Mouse (Mus musculus): ENCODE measurements around the gene Nr1h5.
A peak's percentile ranks its signal among the peaks of the same experiment; 100 is the strongest.

The Nr1h5 gene

GRCm38 (mm10) chr3:102964033-102964432 is at the start of gene Nr1h5:
Gene Nr1h5, minus strand, starts transcription at chr3:102964133.
- DNase-seq: no peak

GRCm38 (mm10) chr3:103001595-103001994 is 37.7 kb upstream of the Nr1h5 start:
- no peak for DNase-seq

- DNase-seq: no peak
Observed at GRCm38 (mm10) chr3:102997591-102997990, 33.7 kb upstream of the Nr1h5 start.

GRCm38 (mm10) chr3:102997036-102997435 is 33.1 kb upstream of the Nr1h5 start:
- DNase-seq: no peak

- peak; percentile 93 for DNase-seq
Observed at GRCm38 (mm10) chr3:102995605-102996321, 31.8 kb upstream of the Nr1h5 start, which contains the start of gene Sike1. Gene Sike1, plus strand, starts transcription at chr3:102995708.

DNA sequence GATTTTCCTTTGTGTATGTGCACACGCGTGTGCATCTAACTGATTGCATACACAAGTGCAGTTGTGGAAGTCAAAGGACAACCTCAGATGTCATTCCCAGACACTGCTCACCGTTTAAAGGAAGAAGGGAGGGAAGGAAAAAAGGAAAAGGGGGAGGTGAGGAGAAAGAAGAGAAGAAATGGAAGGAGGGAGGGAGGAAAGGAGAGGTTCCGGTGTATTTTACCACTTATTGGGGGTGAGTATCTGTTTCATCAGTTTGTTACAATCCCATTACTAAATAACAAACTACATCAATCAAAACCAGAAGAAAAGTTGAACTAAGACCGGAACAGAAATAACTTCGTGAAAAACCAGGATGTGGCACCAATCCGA is 31.3 kb upstream of the Nr1h5 start:
- no peak for DNase-seq

GRCm38 (mm10) chr3:102992936-102993335 is 29.0 kb upstream of the Nr1h5 start:
- no peak for DNase-seq

DNA sequence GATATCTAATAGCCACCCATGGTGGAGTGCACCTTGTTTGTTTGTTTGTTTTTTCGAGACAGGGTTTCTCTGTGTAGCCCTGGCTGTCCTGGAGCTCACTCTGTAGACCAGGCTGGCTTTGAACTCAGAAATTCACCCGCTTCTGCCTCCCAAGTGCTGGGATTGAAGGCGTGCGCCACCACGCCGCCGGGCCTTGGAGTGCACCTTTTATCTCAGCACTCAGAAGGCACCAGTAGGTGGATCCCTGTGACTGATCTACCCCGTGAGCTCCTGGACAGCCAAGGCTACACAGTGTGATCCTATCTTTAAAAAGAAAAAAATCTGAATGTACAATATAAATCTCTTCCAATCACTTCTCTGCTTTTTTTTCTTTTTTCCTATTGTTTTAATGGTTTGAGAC is 27.1 kb upstream of the Nr1h5 start:
- no peak for DNase-seq

DNA sequence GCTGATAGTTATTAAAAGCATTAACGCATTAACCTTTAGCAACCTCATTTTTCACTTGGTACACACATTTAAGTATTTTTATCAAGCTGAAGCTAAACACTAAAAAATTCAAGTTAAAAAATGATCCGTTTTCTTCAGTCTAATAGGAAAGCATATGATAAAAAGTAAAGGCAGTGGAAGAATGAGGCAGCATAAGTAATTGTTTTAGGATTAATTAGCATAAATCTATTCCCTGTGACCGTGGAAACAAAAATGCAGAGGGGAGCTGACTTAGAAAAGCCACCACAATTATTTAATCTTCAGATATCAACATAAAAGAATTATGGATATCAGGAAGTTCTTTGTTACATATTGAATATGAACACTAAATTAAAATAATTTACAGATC is 16.4 kb upstream of the Nr1h5 start:
- DNase-seq: no peak

- peak; percentile 82 for DNase-seq
Observed at GRCm38 (mm10) chr3:102979550-102980348, 15.8 kb upstream of the Nr1h5 start.

DNA sequence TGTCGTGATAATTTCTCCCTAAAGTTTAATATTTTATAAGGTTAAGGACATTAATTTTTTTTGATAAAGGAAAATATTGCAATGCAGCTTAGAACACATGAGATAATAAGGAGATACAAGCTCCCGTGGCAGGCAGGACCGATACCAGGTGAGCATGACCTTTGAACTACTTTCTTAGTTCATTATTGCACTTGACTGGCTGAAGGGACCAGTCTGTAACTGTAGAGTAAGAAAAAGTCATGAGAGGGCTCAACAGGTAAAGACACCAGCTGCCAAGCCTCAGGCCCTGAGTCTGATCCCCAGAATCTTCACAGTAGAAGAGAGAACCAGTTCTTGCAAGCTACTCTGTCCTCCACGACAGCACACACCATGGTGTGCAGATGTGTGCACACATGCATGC is 13.0 kb upstream of the Nr1h5 start:
- no peak for DNase-seq

GRCm38 (mm10) chr3:102970508-102970907 is 6.6 kb upstream of the Nr1h5 start:
- DNase-seq: no peak

DNA sequence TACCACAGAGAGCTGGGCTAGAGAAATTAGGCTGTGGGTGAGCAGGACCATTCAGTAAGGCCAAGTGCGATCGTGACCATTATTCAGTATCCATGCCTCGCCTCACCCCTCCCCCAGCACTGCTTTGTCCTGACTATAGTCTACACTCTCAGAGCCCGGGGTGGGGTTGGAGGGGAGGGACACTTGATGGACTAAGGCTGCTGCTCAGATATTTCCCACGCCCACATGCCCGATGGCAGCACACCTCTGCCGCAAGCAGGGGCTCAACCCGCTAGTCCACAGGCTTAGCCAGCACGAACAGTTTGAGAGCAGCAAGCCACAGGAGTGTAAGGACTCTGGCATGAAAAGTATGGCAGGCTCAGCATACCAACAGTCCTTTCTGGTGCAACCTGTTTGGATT is 6.1 kb upstream of the Nr1h5 start:
- no peak for DNase-seq

DNA sequence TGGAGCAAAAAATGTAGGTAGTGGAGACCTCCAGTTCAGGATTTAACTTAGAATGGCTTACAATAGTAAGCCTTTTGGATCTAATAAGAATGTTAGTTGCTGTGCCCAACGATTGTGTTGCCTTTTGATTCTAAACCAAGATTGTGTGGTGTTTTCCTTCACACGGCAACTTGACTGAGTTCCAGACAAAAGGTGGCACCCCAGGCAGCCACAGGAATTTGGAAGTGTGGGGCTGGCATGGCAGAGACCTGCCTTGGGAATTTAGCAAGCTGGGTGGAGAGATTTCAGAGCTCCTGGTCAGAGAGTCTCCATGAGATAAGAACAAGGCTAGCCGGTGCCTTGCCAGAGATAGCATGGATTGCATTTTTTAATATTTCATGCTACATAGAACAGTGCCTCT is 8.3 kb downstream of the Nr1h5 start:
- no peak for DNase-seq

DNA sequence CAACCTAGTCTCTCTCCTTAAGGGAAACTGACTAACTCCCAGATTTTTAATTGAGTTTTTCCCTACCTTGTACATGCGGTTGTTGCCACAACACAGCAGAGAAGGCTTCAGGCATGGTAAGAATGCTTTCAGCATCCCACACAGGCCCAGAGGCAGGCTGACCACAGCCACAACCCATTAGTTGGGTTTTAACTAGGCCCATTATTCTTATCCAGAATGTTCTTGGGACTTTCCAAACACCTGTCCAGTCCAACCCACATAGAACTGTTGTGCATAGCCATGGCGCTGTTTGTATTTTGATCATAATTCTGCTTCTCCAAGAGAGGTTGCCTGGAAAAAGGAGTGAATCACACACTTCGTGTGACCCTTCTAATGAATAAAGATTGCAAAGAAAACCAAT is 8.8 kb downstream of the Nr1h5 start:
- no peak for DNase-seq

DNA sequence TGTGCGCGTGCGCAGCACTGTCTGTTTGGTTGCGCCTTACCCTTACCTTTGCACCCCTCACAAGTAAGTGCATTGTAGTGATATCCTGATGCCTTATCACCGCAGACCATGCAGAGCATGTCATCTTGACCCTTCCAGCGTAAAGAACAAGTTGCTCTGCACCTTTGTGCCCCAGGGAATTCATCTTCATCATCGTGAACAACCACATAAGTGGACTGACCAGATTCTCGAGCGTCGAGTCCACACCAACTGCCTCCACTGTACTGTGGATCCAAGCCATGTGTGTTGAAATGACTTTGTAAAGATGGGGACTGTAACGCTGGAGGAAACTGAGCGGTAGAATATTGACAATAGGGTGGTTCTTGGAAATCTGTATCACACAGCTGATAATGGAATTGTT is 9.5 kb downstream of the Nr1h5 start:
- no peak for DNase-seq

DNA sequence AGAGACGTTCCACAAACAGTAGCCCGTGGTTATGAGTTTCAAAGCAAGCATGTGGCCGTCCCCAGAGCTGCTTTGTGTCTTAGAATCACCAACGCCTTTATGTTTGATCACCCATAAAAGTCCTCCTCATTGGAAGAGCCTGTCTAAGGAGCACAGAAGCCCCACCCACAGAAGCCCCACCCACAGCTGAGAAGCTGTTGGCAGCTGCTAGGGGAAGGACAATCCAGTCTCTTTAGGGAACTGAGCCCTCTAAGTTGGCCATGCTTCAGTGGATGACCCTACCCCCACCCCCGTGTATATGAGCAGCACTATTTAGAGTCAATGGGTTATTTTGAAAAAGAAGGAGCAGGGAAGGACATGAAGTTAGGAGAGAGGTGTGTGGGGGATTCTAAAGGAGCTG is 17.1 kb downstream of the Nr1h5 start:
- DNase-seq: peak; percentile 9

GRCm38 (mm10) chr3:102946312-102946711 is 17.6 kb downstream of the Nr1h5 start:
- DNase-seq: no peak

DNA sequence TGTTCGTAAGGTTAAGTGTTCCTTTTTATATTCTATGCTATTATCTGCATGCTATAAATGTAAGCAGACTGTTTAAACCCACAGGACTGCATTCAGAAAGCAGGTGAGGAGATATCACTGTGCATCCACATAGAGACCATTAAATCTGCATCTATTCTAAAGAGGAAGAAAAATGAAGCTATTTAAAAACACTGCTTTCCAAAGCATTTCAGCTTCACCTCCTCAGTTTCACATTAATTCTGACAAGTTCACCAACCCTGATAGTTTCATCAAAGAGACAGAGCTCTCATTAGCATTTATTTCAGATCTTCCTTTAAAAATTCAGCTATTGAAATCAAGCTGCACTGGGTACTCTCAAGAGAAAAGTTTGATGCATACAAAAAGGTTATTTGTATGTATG is 25.8 kb downstream of the Nr1h5 start:
- no peak for DNase-seq

GRCm38 (mm10) chr3:102935451-102936354 is 28.2 kb downstream of the Nr1h5 start, which contains the start of gene Sycp1:
Gene Sycp1, minus strand, starts transcription at chr3:102936100.
- DNase-seq: no peak

- no peak for DNase-seq
Observed at GRCm38 (mm10) chr3:102899136-102899535, 64.8 kb downstream of the Nr1h5 start.

All from retina, postnatal 1 day (tissue).